Mouse (Mus musculus): ENCODE results near the gene Olfr766-ps1.
A peak's percentile ranks its signal among the peaks of the same experiment; 100 is the strongest.
"Not testable (repeated sequence)": the region's sequence is repeated elsewhere in the genome, so short reads cannot be mapped to it uniquely, and the experiment has no call there.

The Olfr766-ps1 gene

GRCm38 (mm10) chr10:129068877-129069276 lies at the start of gene Olfr766-ps1:
Gene Olfr766-ps1 (minus strand): TSS chr10:129068977.
- no peak for DNase-seq

- no peak for DNase-seq
Measured at GRCm38 (mm10) chr10:129117761-129118160, 49.0 kb upstream of the Olfr766-ps1 start, which contains the start of gene Olfr769. Gene Olfr769 (minus strand): TSS chr10:129117861.

- no peak for DNase-seq
Measured at GRCm38 (mm10) chr10:129115146-129115545, 46.4 kb upstream of the Olfr766-ps1 start.

- DNase-seq: no peak
Measured at GRCm38 (mm10) chr10:129101231-129101630, 32.5 kb upstream of the Olfr766-ps1 start.

- DNase-seq: no peak
Measured at GRCm38 (mm10) chr10:129099275-129099674, 30.5 kb upstream of the Olfr766-ps1 start, which contains the start of gene Olfr768. Gene Olfr768 (minus strand): TSS chr10:129099375.

DNA sequence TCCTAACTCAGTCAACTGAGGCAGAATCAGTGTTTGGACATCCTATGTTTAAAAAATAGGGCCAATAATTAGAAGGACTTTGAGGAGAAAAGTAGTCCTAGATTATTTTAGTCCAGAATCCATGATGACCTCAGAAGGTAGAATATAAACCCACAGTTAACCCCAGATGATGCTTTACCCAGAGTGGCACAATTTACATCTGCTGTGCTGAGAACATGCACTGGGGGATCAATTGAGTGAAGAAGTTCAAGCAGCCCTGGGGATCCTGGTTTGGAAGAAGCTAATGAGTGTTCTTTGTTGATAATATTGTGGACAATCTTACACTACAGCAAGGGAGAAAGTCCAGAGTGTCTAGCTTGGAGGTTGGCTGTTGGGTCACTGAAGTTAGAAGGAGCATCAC lies 14.0 kb upstream of the Olfr766-ps1 start, which contains the start of gene Olfr767:
Gene Olfr767, minus strand, starts transcription at position 101 of the 400 bp plus-strand sequence.
- not testable (repeated sequence) for DNase-seq

GRCm38 (mm10) chr10:129049898-129050297 lies 18.9 kb downstream of the Olfr766-ps1 start, which contains the start of gene Olfr765:
Gene Olfr765 (minus strand): TSS chr10:129049998.
- not testable (repeated sequence) for DNase-seq

DNA sequence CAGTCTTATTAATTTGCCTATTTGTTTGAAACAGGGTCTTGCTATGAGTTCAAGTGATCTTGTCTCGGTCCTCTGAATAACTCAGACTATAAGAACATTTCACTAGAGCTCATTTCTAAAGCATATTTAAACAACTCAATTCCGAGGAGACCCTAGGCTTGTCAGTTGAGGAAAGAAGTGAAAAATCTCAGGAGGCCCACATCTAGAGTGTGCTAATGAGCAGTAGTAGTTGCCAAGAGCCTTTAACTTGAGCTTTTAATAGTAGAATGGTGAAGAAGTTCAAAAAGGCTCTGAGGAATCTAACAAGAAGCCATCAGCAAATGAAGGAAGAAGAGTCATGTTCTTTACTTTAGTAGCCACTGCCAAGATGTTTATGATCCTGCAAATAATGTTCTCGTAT lies 29.0 kb downstream of the Olfr766-ps1 start, which contains the start of gene Olfr764-ps1:
Gene Olfr764-ps1, minus strand, starts transcription at position 101 of the 400 bp plus-strand sequence.
- no peak for DNase-seq

DNA sequence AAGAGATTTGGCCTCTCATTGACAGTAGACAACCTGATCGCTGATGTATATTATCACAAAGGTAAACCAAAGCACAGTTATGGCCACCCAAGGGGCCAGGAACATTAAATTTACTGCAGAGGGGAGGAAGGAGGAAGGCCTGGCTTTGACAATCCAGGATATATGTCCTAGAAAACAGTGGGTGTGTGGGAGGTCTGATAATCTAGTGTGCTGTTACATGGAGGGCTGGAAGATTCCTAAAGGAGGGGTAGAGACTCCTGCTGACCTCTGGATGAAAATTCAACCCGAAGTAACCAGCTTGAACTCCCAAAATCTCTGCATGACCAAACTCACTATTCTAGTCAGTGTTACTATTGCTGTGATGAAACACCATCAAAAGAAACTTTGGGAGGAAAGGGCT lies 40.4 kb downstream of the Olfr766-ps1 start:
- no peak for DNase-seq

- peak; percentile 43 for DNase-seq
Measured at GRCm38 (mm10) chr10:129026018-129026662, 42.6 kb downstream of the Olfr766-ps1 start.

GRCm38 (mm10) chr10:129023319-129023718 lies 45.5 kb downstream of the Olfr766-ps1 start:
- no peak for DNase-seq

- no peak for DNase-seq
Measured at GRCm38 (mm10) chr10:129014477-129014876, 54.3 kb downstream of the Olfr766-ps1 start.

All from liver (tissue).